Mouse (Mus musculus) embryonic facial prominence, embryonic 12.5 days (tissue): ENCODE results near the gene Epn1. TPM values are rescaled to one million over a fixed set of nuclear protein-coding genes. Genes with fewer than 3 reads are reported as not detected.

Experiments used
- ATAC-seq: fragments of 200-750 bp; cut with Nextera tagmentation; 2 replicates; pipeline ENCODE4 v1.8.0; 2017; ENCODE audit not compliant: insufficient number of reproducible peaks, insufficient read depth, low FRiP score, low TSS enrichment
- H3K27ac ChIP-seq: fragments of 300-500 bp; sonication (generic); 2 replicates; pipeline ENCODE4 v1.5.1; 2016; ENCODE audit warnings: mild to moderate bottlenecking
- H3K27me3 ChIP-seq: fragments of 300-500 bp; sonication (generic); 2 replicates; pipeline ENCODE4 v1.6.1; 2016; ENCODE audit warnings: mild to moderate bottlenecking, moderate library complexity
- H3K36me3 ChIP-seq: fragments of 300-500 bp; sonication (generic); 2 replicates; pipeline ENCODE4 v1.6.1; 2016; ENCODE audit warnings: mild to moderate bottlenecking
- H3K4me1 ChIP-seq: fragments of 300-500 bp; sonication (generic); 2 replicates; pipeline ENCODE4 v1.6.1; 2016
- H3K4me2 ChIP-seq: fragments of 300-500 bp; sonication (generic); replicated peaks from 2 replicates; pipeline ENCODE4 v1.6.1; 2016; ENCODE audit warnings: mild to moderate bottlenecking, moderate library complexity
- H3K4me3 ChIP-seq: fragments of 300-500 bp; sonication (generic); 2 replicates; pipeline ENCODE4 v1.5.1; 2016; ENCODE audit warnings: mild to moderate bottlenecking
- H3K9ac ChIP-seq: fragments of 300-500 bp; sonication (generic); 2 replicates; pipeline ENCODE4 v1.6.1; 2016; ENCODE audit warnings: mild to moderate bottlenecking, moderate library complexity
- H3K9me3 ChIP-seq: fragments of 300-500 bp; sonication (generic); 2 replicates; pipeline ENCODE4 v1.6.1; 2016; ENCODE audit warnings: mild to moderate bottlenecking, moderate library complexity
- WGBS: fragments of 180-500 bp; shearing (Covaris S2); methylation state at CpG from one replicate; pipeline ENCODE4 v1.1.7; 2016; 5-methylcytosine and 5-hydroxymethylcytosine counted together
- microRNA-seq: library from miRNA; unstranded; fragments of <30 nt; microRNA quantifications from one replicate; pipeline ENCODE4, GENCODE M21; 2017
- polyA plus RNA-seq: library from polyadenylated mRNA; unstranded; fragments of >200 nt; fragmentation: Nextera tagmentation; extraction: Ambion mirVana; gene quantifications from 2 replicates; pipeline ENCODE4 v1.2.1, GENCODE M21; 2016

Epn1 gene
- polyA plus RNA-seq, 1 experiment from 2014 or later: 67.2 TPM

- ATAC-seq: no peak
- peaks cover 29% of the 10 kb centered on the region for H3K36me3 ChIP-seq
- WGBS: 87% methylated on average over 10 of the region's 10 CpGs
Observed at GRCm38 (mm10) chr7:5101066-5101663, 21.1 kb downstream of the Epn1 start.

GRCm38 (mm10) chr7:5102564-5102963, 22.5 kb downstream of the Epn1 start:
- Histone ChIP-seq H3K36me3 (peaks cover 17% of the 10 kb centered on the region), H3K27ac (no peak overlapping the region), H3K27me3 (no peaks in the 10 kb centered on the region), H3K4me2 (no peak overlapping the region), H3K9ac (no peak overlapping the region), H3K4me1 (no peaks in the 10 kb centered on the region), H3K9me3 (no peaks in the 10 kb centered on the region), H3K4me3 (no peak overlapping the region)
- ATAC-seq: no peak
- 91% methylated on average over 2 of the region's 2 CpGs for WGBS

More at GRCm38 (mm10) chr7:5101066-5101663, 21.1 kb downstream of the Epn1 start:
- no peaks in the 10 kb centered on the region for H3K9me3 ChIP-seq
- no peak overlapping the region for H3K4me2 ChIP-seq
- H3K27me3 ChIP-seq: no peaks in the 10 kb centered on the region
- H3K4me3 ChIP-seq: no peak overlapping the region
- H3K9ac ChIP-seq: no peak overlapping the region
- 0 out of 2 replicates have a peak overlapping the region, but pooled peaks have one; percentile 6 for H3K27ac ChIP-seq
- H3K4me1 ChIP-seq: no peaks in the 10 kb centered on the region

- WGBS: 85% methylated on average over 4 of the region's 4 CpGs
Observed at GRCm38 (mm10) chr7:5108272-5108671, 28.2 kb downstream of the Epn1 start.

GRCm38 (mm10) chr7:5109301-5109700, 29.3 kb downstream of the Epn1 start:
- Histone ChIP-seq H3K4me1 (no peaks in the 10 kb centered on the region), H3K36me3 (no peaks in the 10 kb centered on the region), H3K9me3 (no peaks in the 10 kb centered on the region), H3K4me2 (no peak overlapping the region), H3K27ac (no peak overlapping the region), H3K27me3 (no peaks in the 10 kb centered on the region), H3K4me3 (no peak overlapping the region), H3K9ac (no peak overlapping the region)
- no peak for ATAC-seq
- WGBS: 76% methylated on average over 8 of the region's 8 CpGs

More at GRCm38 (mm10) chr7:5108272-5108671, 28.2 kb downstream of the Epn1 start:
- Histone ChIP-seq H3K27me3 (no peaks in the 10 kb centered on the region), H3K27ac (no peak overlapping the region), H3K4me2 (no peak overlapping the region), H3K36me3 (no peaks in the 10 kb centered on the region), H3K4me3 (no peak overlapping the region), H3K4me1 (no peaks in the 10 kb centered on the region), H3K9ac (no peak overlapping the region), H3K9me3 (no peaks in the 10 kb centered on the region)
- ATAC-seq: no peak

GRCm38 (mm10) chr7:5112701-5113100, 32.7 kb downstream of the Epn1 start:
- no peaks in the 10 kb centered on the region for H3K27me3 ChIP-seq
- H3K4me3 ChIP-seq: no peak overlapping the region
- H3K4me2 ChIP-seq: no peak overlapping the region
- no peak overlapping the region for H3K9ac ChIP-seq
- no peak for ATAC-seq
- H3K36me3 ChIP-seq: no peaks in the 10 kb centered on the region
- WGBS: 43% methylated on average over 3 of the region's 3 CpGs
- no peaks in the 10 kb centered on the region for H3K9me3 ChIP-seq
- H3K4me1 ChIP-seq: no peaks in the 10 kb centered on the region
- no peak overlapping the region for H3K27ac ChIP-seq

GRCm38 (mm10) chr7:5116850-5117249, 36.8 kb downstream of the Epn1 start, which contains the start of gene Rfpl4:
Gene Rfpl4, minus strand, starts transcription at chr7:5116950.
- no peak for ATAC-seq
- no peak within 1 kb of the TSS for H3K4me2 ChIP-seq
- H3K9me3 ChIP-seq: no peaks in the 10 kb centered on the region
- no peaks in the 10 kb centered on the region for H3K36me3 ChIP-seq
- H3K27ac ChIP-seq: no peak within 1 kb of the TSS
- no peak within 1 kb of the TSS for H3K9ac ChIP-seq
- 80% methylated on average over 3 of the region's 3 CpGs for WGBS
- no peak within 1 kb of the TSS for H3K4me3 ChIP-seq
- no peaks in the 10 kb centered on the region for H3K4me1 ChIP-seq
- no peaks in the 10 kb centered on the region for H3K27me3 ChIP-seq

GRCm38 (mm10) chr7:5125078-5125477, 45.0 kb downstream of the Epn1 start:
- no peaks in the 10 kb centered on the region for H3K27me3 ChIP-seq
- no peak overlapping the region for H3K27ac ChIP-seq
- ATAC-seq: no peak
- H3K4me1 ChIP-seq: no peaks in the 10 kb centered on the region
- WGBS: 88% methylated on average over 8 of the region's 8 CpGs
- no peak overlapping the region for H3K4me2 ChIP-seq
- H3K9ac ChIP-seq: no peak overlapping the region
- no peaks in the 10 kb centered on the region for H3K9me3 ChIP-seq
- no peak overlapping the region for H3K4me3 ChIP-seq
- H3K36me3 ChIP-seq: no peaks in the 10 kb centered on the region

- Histone ChIP-seq H3K27me3 (no peaks in the 10 kb centered on the region), H3K4me1 (no peaks in the 10 kb centered on the region), H3K4me3 (peak within 1 kb of the TSS; percentile 30), H3K36me3 (no peaks in the 10 kb centered on the region), H3K9me3 (no peaks in the 10 kb centered on the region), H3K27ac (no peak within 1 kb of the TSS), H3K9ac (no peak within 1 kb of the TSS), H3K4me2 (peak within 1 kb of the TSS; percentile 53)
- WGBS: 17% methylated on average over 42 of the region's 42 CpGs
- ATAC-seq: 0 out of 2 replicates have a peak, but pooled peaks have one; percentile 56
Observed at GRCm38 (mm10) chr7:5125549-5126406, 45.7 kb downstream of the Epn1 start, which contains the start of gene Rasl2-9. Gene Rasl2-9, minus strand, starts transcription at chr7:5125950.

Small RNA genes within 50 kb of the gene (microRNA-seq; reads per million reads assigned to microRNA genes)
- not detected for gene Gm26217

Other genes starting within 250 kb of the Epn1 start
- 0.48 and 0.52 TPM in 2 replicates for gene Shisa7, start 235.5 kb upstream of the Epn1 start, polyA plus RNA-seq
- gene Isoc2b, start 210.0 kb upstream of the Epn1 start, polyA plus RNA-seq: 4.1 and 4.4 TPM in 2 replicates
- 0.74 and 0.93 TPM in 2 replicates for gene Isoc2a, start 203.1 kb upstream of the Epn1 start, polyA plus RNA-seq
- not detected in 2 replicates for gene Gm36210, start 173.7 kb upstream of the Epn1 start, polyA plus RNA-seq
- 4.0 and 4.3 TPM in 2 replicates for gene Zfp628, start 165.0 kb upstream of the Epn1 start, polyA plus RNA-seq
- 5.4 and 7.7 TPM in 2 replicates for gene Nat14, start 158.2 kb upstream of the Epn1 start, polyA plus RNA-seq
- gene Ssc5d, start 154.4 kb upstream of the Epn1 start, polyA plus RNA-seq: 1.5 and 1.6 TPM in 2 replicates
- gene Sbk2, start 115.8 kb upstream of the Epn1 start, polyA plus RNA-seq: 0.20 and 0.32 TPM in 2 replicates
- 0.06 TPM in 1 of 2 replicates, not detected in the other for gene Sbk3, start 109.1 kb upstream of the Epn1 start, polyA plus RNA-seq
- 43.3 and 46.7 TPM in 2 replicates for gene Zfp579, start 84.1 kb upstream of the Epn1 start, polyA plus RNA-seq
- 9.3 and 10.6 TPM in 2 replicates for gene Zfp524, start 65.8 kb upstream of the Epn1 start, polyA plus RNA-seq
- gene Fiz1, start 65.5 kb upstream of the Epn1 start, polyA plus RNA-seq: 58.9 and 59.3 TPM in 2 replicates
- not detected in 2 replicates for gene Gm44973, start 64.7 kb upstream of the Epn1 start, polyA plus RNA-seq
- 8.2 TPM in 2 replicates for gene Zfp865, start 59.9 kb upstream of the Epn1 start, polyA plus RNA-seq
- gene Ccdc106, start 59.7 kb upstream of the Epn1 start, polyA plus RNA-seq: 35.5 and 38.4 TPM in 2 replicates
- not detected in 2 replicates for gene 4632433K11Rik, start 46.1 kb upstream of the Epn1 start, polyA plus RNA-seq
- gene Zfp784, start 41.8 kb upstream of the Epn1 start, polyA plus RNA-seq: 5.4 and 5.7 TPM in 2 replicates
- gene Zfp580, start 28.7 kb upstream of the Epn1 start, polyA plus RNA-seq: 36.4 and 41.8 TPM in 2 replicates
- 159 and 161 TPM in 2 replicates for gene U2af2, start 18.1 kb upstream of the Epn1 start, polyA plus RNA-seq
- not detected in 2 replicates for gene Rfpl4, start 36.7 kb downstream of the Epn1 start, polyA plus RNA-seq
- 0.22 and 0.27 TPM in 2 replicates for gene Rasl2-9, start 45.7 kb downstream of the Epn1 start, polyA plus RNA-seq
- gene Vmn1r55, start 69.4 kb downstream of the Epn1 start, polyA plus RNA-seq: not detected in 2 replicates
- gene Vmn1r56, start 116.5 kb downstream of the Epn1 start, polyA plus RNA-seq: not detected in 2 replicates
- not detected in 2 replicates for gene Vmn1r57, start 138.3 kb downstream of the Epn1 start, polyA plus RNA-seq